ENCODE assay signal across 8 mouse cellular contexts in the genomic region with DNA sequence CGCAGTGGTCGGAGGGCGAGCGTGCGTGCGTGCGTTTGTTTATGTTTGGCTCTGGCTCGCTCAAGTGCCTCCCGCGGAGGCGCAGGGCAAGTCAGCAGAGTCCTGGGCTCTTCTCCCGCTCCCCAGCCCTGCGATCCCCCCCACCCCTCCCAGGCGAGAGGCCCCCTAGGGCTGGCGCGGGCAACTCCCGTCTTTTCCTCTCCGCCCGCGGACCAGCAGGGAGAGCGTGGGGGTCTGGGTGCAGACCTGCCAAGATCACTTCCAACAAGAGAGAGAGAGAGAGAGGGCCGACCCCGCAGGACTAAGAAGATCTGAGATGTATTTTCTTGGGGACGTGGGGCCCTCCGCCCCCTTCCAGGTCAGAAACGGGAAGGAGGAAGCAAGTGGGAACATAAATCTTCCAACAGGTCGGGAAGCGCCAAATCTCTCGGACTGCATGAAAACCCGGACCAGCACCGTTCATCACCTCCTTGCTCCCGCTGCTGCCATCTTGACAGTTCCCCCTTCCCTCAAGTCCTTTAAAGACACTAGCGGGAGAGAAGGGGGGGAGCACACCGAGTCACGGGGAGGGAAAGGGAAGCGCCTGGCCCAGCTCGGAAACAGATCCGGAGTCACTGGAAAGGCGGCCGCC. TPM values are rescaled to one million over a fixed set of nuclear protein-coding genes. Genes with fewer than 3 reads are reported as not detected.
A peak's percentile ranks its signal among the peaks of the same experiment; 100 is the strongest.
DNase-seq lines count a peak whose midpoint lies in the region; ATAC-seq lines count a peak whose summit lies in the region.

No protein-coding gene starts in this region.

- H3K9ac ChIP-seq in forebrain, embryonic 13.5 days = peak overlapping the region; percentile 77
- H3K9ac ChIP-seq in limb, embryonic 13.5 days = peak overlapping the region; percentile 88
- H3K9ac ChIP-seq in neural tube, embryonic 11.5 days (ENCODE audit: low read length) = peak overlapping the region; percentile 71

- H3K4me2 ChIP-seq in forebrain, embryonic 13.5 days = peak overlapping the region; percentile 99
- peak overlapping the region; percentile 98 for H3K4me2 ChIP-seq in limb, embryonic 13.5 days (replicated peaks)
- peak overlapping the region; percentile 99 for H3K4me2 ChIP-seq in neural tube, embryonic 11.5 days (ENCODE audit: low read depth)

- H3K4me1 ChIP-seq in forebrain, embryonic 13.5 days = peaks cover 40% of the 10 kb centered on the region
- peaks cover 39% of the 10 kb centered on the region for H3K4me1 ChIP-seq in limb, embryonic 13.5 days
- peaks cover 18% of the 10 kb centered on the region for H3K4me1 ChIP-seq in neural tube, embryonic 11.5 days (ENCODE audit: control insufficient read depth, insufficient read depth, low read length)

- peaks cover 26% of the 10 kb centered on the region for H3K27me3 ChIP-seq in forebrain, embryonic 13.5 days
- H3K27me3 ChIP-seq in limb, embryonic 13.5 days = peaks cover 10% of the 10 kb centered on the region
- H3K27me3 ChIP-seq in neural tube, embryonic 11.5 days (ENCODE audit: control insufficient read depth, insufficient read depth, low read length) = 0 out of 2 replicates have a peak, but pooled peaks cover 3% of the 10 kb centered on the region

- H3K36me3 ChIP-seq in forebrain, embryonic 13.5 days (ENCODE audit: poor library complexity, severe bottlenecking) = no peaks in the 10 kb centered on the region
- 0 out of 2 replicates have a peak, but pooled peaks cover 4% of the 10 kb centered on the region for H3K36me3 ChIP-seq in limb, embryonic 13.5 days
- H3K36me3 ChIP-seq in neural tube, embryonic 11.5 days (ENCODE audit: control insufficient read depth, insufficient read depth, low read length) = no peaks in the 10 kb centered on the region

- no peaks in the 10 kb centered on the region for H3K9me3 ChIP-seq in forebrain, embryonic 13.5 days (replicated peaks)
- H3K9me3 ChIP-seq in limb, embryonic 13.5 days = no peaks in the 10 kb centered on the region
- no peaks in the 10 kb centered on the region for H3K9me3 ChIP-seq in neural tube, embryonic 11.5 days (ENCODE audit: control insufficient read depth, low read length)

- under 1% methylated on average over 40 of the region's 40 CpGs for WGBS in forebrain, embryonic 13.5 days
- under 1% methylated on average over 39 of the region's 40 CpGs for WGBS in limb, embryonic 13.5 days
- WGBS in neural tube, embryonic 11.5 days = 0% methylated on average over 26 of the region's 40 CpGs

- peak overlapping the region; percentile 68 for H3K4me3 ChIP-seq in forebrain, embryonic 13.5 days
- H3K4me3 ChIP-seq in limb, embryonic 13.5 days = peak overlapping the region; percentile 81
- peak overlapping the region; percentile 66 for H3K4me3 ChIP-seq in neural tube, embryonic 11.5 days (ENCODE audit: low read depth, low read length)

- H3K27ac ChIP-seq in forebrain, embryonic 13.5 days = peak overlapping the region; percentile 99
- H3K27ac ChIP-seq in limb, embryonic 13.5 days = peak overlapping the region; percentile 99
- peak overlapping the region; percentile 94 for H3K27ac ChIP-seq in neural tube, embryonic 11.5 days (ENCODE audit: low read depth, low read length)

- ATAC-seq in forebrain, embryonic 13.5 days = no peak
- peak; percentile 1; the same call in 1 of the 2 replicates for ATAC-seq in limb, embryonic 13.5 days (ENCODE audit: low FRiP score, low read depth)
- 0 out of 2 replicates have a peak, but pooled peaks have one; percentile 1 for ATAC-seq in neural tube, embryonic 11.5 days (ENCODE audit: insufficient read depth, low FRiP score, low TSS enrichment)

- peak; percentile 77 for DNase-seq in cerebellum, adult 9-10 months
- no peak for DNase-seq in cerebellum, adult 11-12 months
- DNase-seq in spleen, postnatal 4 days (ENCODE audit: low spot score in 2 of 2) = peak; percentile 48 to 79
- DNase-seq in spleen, postnatal 14 days (ENCODE audit: low spot score in 2 of 2) = no peak
- peak; percentile 73 for DNase-seq in neural tube, embryonic 11.5 days (ENCODE audit: low spot score)
- DNase-seq in cerebellum, adult 11 months = no peak

RNA-seq across cellular contexts. Expression of a gene that starts 0.6 kb away (rescaled TPM):
- 3.4 and 3.8 TPM in 2 replicates for polyA plus RNA-seq in forebrain, embryonic 13.5 days (2015; fragmentation: Nextera tagmentation; extraction: Ambion mirVana)
- 8.1 and 8.5 TPM in 2 replicates for polyA plus RNA-seq in limb, embryonic 13.5 days (2015; fragmentation: Nextera tagmentation; extraction: Ambion mirVana)
- polyA plus RNA-seq in neural tube, embryonic 11.5 days (2014; fragmentation: Nextera tagmentation; extraction: Ambion mirVana) = 3.9 and 4.9 TPM in 2 replicates

Comparison
In these comparisons a context has a peak if more than half of its experiments do, and no peak if none do; other contexts are left out.
1. DNase-seq: peak in cerebellum, adult 9-10 months (single experiment), spleen, postnatal 4 days (2 of 2) and neural tube, embryonic 11.5 days (single experiment); none in cerebellum, adult 11-12 months (single experiment), spleen, postnatal 14 days (0 of 2) and cerebellum, adult 11 months (single experiment).
2. Peak in every context shown above with its lines, with median percentiles within 50 percentile points of each other: H3K27ac ChIP-seq, H3K4me2 ChIP-seq, H3K4me3 ChIP-seq and H3K9ac ChIP-seq.